Mouse (Mus musculus) testis, adult 2 months (tissue): ENCODE measurements around the gene Ppp1r14b.

Experiments used
- CTCF ChIP-seq: fragments of 200-500 bp; IDR thresholded peaks from 2 replicates; pipeline ENCODE4 v1.5.1; 2012; ENCODE audit warnings: low read depth, mild to moderate bottlenecking, inconsistent platforms, low read length, moderate library complexity; ENCODE audit not compliant: control insufficient read depth, insufficient read depth, insufficient replicate concordance
- POLR2A ChIP-seq: fragments of 200-500 bp; IDR thresholded peaks from 2 replicates; pipeline ENCODE4 v1.6.1; 2012; ENCODE audit warnings: low read depth, mild to moderate bottlenecking, inconsistent platforms, low read length, moderate library complexity; ENCODE audit not compliant: control insufficient read depth

- TF ChIP-seq CTCF (no peak), POLR2A (no peak)
These were observed 19.3 kb upstream of the Ppp1r14b start for GRCm38 (mm10) chr19:6955424-6955823.
